Mouse (Mus musculus) ES-E14 (cell line): ENCODE data around the gene Scarb1.

ENCODE experiments used
- CHD2 ChIP-seq: IDR thresholded peaks from 2 replicates; pipeline ENCODE4 v1.6.1; 2014; ENCODE audit warnings: mild to moderate bottlenecking, low read depth, low read length, inconsistent platforms
- HCFC1 ChIP-seq: IDR thresholded peaks from 2 replicates; pipeline ENCODE4 v1.6.1; 2012; ENCODE audit warnings: low read length, inconsistent platforms, borderline replicate concordance; ENCODE audit not compliant: insufficient read depth

DNA sequence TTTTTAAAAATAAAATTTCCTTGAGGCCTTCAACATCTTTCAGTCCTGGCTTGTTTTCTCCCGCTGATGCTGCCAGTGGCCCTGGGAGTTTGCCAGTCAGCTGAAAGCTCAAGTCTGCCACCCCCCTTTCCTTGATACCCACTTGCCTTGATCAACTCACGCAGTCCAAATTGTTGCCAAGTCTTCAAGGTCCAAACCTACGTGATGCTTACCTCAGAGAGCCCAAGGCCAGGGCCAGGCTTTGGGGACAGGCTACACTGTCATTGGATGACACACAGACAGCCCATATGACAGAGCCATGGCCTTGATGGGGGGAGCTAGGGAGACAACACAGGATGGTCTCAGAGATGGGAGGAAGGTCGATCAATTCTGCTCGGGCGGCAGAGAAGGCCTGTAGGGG lies 3.4 kb upstream of the Scarb1 start:
- no peak for TF ChIP-seq HCFC1
- no peak for TF ChIP-seq CHD2
